Mouse (Mus musculus) embryonic fibroblast, embryonic 13.5 days (primary cell): ENCODE data around the gene B4galt1. TPM values are rescaled to one million over a fixed set of nuclear protein-coding genes. Genes with fewer than 3 reads are reported as not detected.
A peak's percentile ranks its signal among the peaks of the same experiment; 100 is the strongest.

Experiments used
- H3K27ac ChIP-seq: 2 replicates; pipeline ENCODE4 v1.5.1; 2012; ENCODE audit warnings: low read length, control low read depth, inconsistent platforms; ENCODE audit not compliant: insufficient read depth
- H3K4me1 ChIP-seq: 2 replicates; pipeline ENCODE4 v1.6.1; 2011; ENCODE audit warnings: low read length; ENCODE audit not compliant: control insufficient read depth, insufficient read depth
- H3K4me3 ChIP-seq: 2 replicates; pipeline ENCODE4 v1.5.1; 2011; ENCODE audit warnings: mild to moderate bottlenecking, control low read depth, low read length; ENCODE audit not compliant: insufficient read depth
- CTCF ChIP-seq: IDR thresholded peaks from 2 replicates; pipeline ENCODE4 v1.5.1; 2011; ENCODE audit warnings: mild to moderate bottlenecking, control low read depth, low read length, moderate library complexity, borderline replicate concordance; ENCODE audit not compliant: insufficient read depth
- POLR2A ChIP-seq: IDR thresholded peaks from 2 replicates; pipeline ENCODE4 v1.6.1; 2011; ENCODE audit warnings: low read depth, mild to moderate bottlenecking, control low read depth, low read length, moderate library complexity
- polyA plus RNA-seq: library from polyadenylated mRNA; stranded (reverse); fragments of >200 nt; gene quantifications from 2 replicates; pipeline ENCODE4 v1.2.4, GENCODE M21; 2011; ENCODE audit warnings: low read depth; ENCODE audit not compliant: missing spikeins, insufficient read length

The B4galt1 gene
- 103 and 119 TPM in 2 replicates for polyA plus RNA-seq

- TF ChIP-seq CTCF (no peak), POLR2A (peak; percentile 86)
- peak within 1 kb of the TSS; percentile 97 for H3K4me3 ChIP-seq
- H3K4me1 ChIP-seq: peaks cover 14% of the 10 kb centered on the region
- peak within 1 kb of the TSS; percentile 86 for H3K27ac ChIP-seq
Measured at GRCm38 (mm10) chr4:40853565-40854386, at the start of gene B4galt1. TSS of gene B4galt1 (minus strand) at chr4:40854005.

GRCm38 (mm10) chr4:40900612-40901011 is 46.8 kb upstream of the B4galt1 start:
- Histone ChIP-seq H3K4me3 (no peak overlapping the region), H3K4me1 (no peaks in the 10 kb centered on the region), H3K27ac (no peak overlapping the region)
- TF ChIP-seq POLR2A (no peak), CTCF (no peak)

DNA sequence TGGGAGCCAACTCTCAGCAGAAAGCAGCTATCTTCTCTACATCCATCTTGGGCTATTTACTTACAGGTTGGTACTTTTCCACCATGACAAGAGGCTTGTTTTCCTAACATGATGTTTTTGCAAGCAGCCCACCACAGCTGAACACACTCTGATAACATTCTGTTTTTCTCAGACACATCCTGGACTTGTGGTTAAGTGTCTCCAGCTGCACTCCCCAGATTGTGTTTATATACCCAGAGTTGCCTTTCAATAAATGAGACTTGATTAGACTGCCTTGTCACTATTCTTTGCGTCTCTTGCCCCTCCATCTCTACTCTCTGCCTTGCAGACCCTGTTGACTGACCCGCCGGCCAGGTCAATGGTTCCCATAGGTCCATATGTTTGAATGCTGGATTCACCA is 46.3 kb upstream of the B4galt1 start:
- Histone ChIP-seq H3K4me3 (no peak overlapping the region), H3K4me1 (no peaks in the 10 kb centered on the region), H3K27ac (no peak overlapping the region)
- no peak for TF ChIP-seq POLR2A
- TF ChIP-seq CTCF: no peak

- Histone ChIP-seq H3K27ac (no peak overlapping the region), H3K4me3 (no peak overlapping the region), H3K4me1 (no peaks in the 10 kb centered on the region)
- TF ChIP-seq POLR2A (no peak), CTCF (no peak)
Measured at GRCm38 (mm10) chr4:40899264-40899663, 45.5 kb upstream of the B4galt1 start.

DNA sequence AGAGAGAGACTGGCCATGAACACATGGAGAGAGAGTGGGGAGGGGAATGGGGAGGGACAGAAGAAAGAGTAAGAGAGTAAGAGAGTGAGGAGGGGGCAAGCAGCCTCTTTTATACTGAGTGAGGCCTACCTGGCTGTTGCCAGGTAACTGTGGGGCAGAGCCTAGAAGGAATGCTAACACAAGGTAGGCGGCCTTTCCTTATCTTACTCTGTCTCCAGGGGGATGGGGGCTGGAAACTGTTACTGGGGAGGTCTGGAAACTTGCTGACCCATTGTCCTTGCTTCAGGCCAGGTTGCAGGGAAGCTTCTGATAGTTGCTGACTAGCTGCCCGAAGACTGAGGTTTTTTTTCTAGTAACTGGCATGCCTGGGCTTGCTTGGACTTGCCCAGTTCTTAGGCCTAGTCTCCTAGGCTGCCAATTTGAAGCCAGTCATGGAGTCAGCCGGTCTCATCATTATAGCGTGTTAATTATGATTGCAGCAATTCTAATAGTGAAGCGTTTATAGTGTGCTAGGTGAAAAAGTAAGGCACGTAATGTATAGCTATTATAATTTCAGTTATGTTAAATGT is 44.8 kb upstream of the B4galt1 start:
- Histone ChIP-seq H3K27ac (no peak overlapping the region), H3K4me3 (no peak overlapping the region), H3K4me1 (no peaks in the 10 kb centered on the region)
- TF ChIP-seq POLR2A (no peak), CTCF (no peak)

GRCm38 (mm10) chr4:40895646-40896045 is 41.8 kb upstream of the B4galt1 start:
- no peaks in the 10 kb centered on the region for H3K4me1 ChIP-seq

GRCm38 (mm10) chr4:40895118-40895517 is 41.3 kb upstream of the B4galt1 start:
- TF ChIP-seq CTCF (no peak), POLR2A (no peak)
- no peak overlapping the region for H3K4me3 ChIP-seq
- no peak overlapping the region for H3K27ac ChIP-seq
- no peaks in the 10 kb centered on the region for H3K4me1 ChIP-seq

More at GRCm38 (mm10) chr4:40895646-40896045, 41.8 kb upstream of the B4galt1 start:
- Histone ChIP-seq H3K27ac (no peak overlapping the region), H3K4me3 (no peak overlapping the region)
- TF ChIP-seq CTCF: no peak
- no peak for TF ChIP-seq POLR2A

DNA sequence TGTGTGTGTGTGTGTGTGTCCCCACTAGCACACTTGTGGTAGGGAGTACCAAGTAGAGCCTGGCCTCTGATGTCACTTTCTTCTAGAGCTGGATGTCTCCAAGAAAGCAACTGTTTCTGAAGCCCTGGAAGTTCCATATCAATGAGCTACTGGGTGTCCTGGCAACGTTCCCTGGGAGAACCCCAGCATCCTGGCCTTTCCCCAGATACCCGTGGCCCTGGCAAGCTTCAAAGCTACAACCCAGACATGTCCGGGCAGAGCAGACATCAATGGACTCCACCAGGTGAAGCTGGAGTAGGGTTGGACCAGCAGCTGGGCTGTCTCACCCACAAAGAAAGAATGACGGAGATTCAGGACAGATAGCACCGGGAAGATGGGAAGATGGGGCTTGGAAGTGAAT is 37.4 kb upstream of the B4galt1 start:
- no peak overlapping the region for H3K4me3 ChIP-seq
- TF ChIP-seq CTCF (no peak), POLR2A (no peak)
- H3K27ac ChIP-seq: no peak overlapping the region
- H3K4me1 ChIP-seq: 0 out of 2 replicates have a peak, but pooled peaks cover 2% of the 10 kb centered on the region

DNA sequence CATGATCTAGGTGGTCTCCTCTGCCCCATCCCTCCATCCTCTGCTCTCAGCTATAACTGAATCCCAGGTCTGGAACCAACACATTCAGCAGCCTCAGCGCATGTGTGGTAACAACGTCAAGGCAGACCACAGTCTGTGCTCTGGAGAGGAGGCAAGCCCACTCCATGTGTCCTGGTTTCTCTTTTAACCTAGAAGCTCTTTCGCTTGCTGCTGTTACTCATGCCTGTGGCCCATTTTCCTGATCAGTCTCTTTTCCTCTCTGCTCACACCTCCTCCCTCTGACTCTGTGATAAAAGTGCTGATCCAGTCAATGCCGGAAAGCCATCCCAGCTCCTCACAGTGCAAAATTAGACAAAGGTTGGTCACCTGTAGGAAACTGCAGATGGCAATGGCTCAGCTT is 36.2 kb upstream of the B4galt1 start:
- Histone ChIP-seq H3K4me3 (no peak overlapping the region), H3K27ac (no peak overlapping the region), H3K4me1 (0 out of 2 replicates have a peak, but pooled peaks cover 2% of the 10 kb centered on the region)
- TF ChIP-seq POLR2A (no peak), CTCF (no peak)

DNA sequence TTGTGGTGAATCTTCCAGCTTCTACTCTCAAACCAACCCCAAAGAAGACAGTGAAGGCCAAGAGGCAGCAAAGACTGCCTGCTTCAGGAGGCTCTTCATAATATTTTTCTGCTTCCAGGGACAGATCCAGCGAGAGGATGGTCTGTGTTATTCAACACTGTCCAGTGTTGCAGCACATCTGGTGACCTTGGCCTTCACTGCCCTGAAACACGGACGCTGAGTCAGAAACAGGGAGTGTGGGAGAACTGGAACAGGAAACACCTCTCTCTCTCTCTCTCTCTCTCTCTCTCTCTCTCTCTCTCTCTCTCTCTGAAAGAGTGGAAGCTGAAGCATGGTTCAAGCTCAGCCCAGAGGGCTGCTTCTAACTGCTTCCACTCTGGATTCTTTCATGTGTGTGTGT is 35.4 kb upstream of the B4galt1 start:
- Histone ChIP-seq H3K27ac (no peak overlapping the region), H3K4me1 (0 out of 2 replicates have a peak, but pooled peaks cover 2% of the 10 kb centered on the region), H3K4me3 (no peak overlapping the region)
- TF ChIP-seq POLR2A (no peak), CTCF (no peak)

DNA sequence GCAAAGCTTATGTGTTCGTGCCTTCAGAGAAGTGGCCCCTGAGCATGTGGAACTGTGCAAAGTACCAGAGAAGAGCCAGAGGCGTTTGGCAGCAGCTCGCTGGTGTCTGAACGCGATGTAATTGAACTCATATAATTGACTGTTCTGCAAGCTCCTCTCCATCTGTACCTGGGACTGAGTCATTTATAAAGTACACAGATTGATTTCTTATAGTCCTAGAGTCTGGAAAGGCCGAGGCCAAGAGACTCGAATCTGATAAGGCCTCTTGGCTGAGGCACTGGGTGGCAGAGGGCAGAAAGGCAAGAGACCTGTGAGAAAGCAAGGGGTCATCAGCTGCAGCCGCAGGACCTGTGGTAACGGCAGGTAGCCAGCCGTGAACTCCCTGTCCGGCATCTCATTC is 35.0 kb upstream of the B4galt1 start:
- TF ChIP-seq CTCF: no peak
- no peak for TF ChIP-seq POLR2A
- Histone ChIP-seq H3K4me3 (no peak overlapping the region), H3K4me1 (0 out of 2 replicates have a peak, but pooled peaks cover 2% of the 10 kb centered on the region), H3K27ac (no peak overlapping the region)
